Mouse (Mus musculus) megakaryocyte-erythroid progenitor cell, adult 5-6 weeks (primary cell): ENCODE results near the gene Tmem171. TPM values are rescaled to one million over a fixed set of nuclear protein-coding genes. Genes with fewer than 3 reads are reported as not detected.

ENCODE experiments used
- ATAC-seq: replicated peaks from 2 replicates; pipeline ENCODE4 v1.8.0; 2016; ENCODE audit warnings: mild to moderate bottlenecking, inconsistent platforms; ENCODE audit not compliant: severe bottlenecking, poor library complexity, low FRiP score, low TSS enrichment
- total RNA-seq, 2 experiments: library from RNA; stranded (forward) in 1 of 2; stranded (reverse) in 1 of 2; fragments of 200-1000, 215-1000 nt in 1 of 2; fragments of >200 nt in 1 of 2; fragmentation: Nextera tagmentation in 1 of 2; gene quantifications; 2 replicates each; pipeline ENCODE4 v1.2.3; 2014 to 2017

Gene Tmem171
- total RNA-seq, 2 experiments from 2014 or later, result not detected

GRCm38 (mm10) chr13:98654129-98654939 lies 40.3 kb downstream of the Tmem171 start:
- no peak for ATAC-seq

- ATAC-seq, result no peak
These were observed 42.4 kb downstream of the Tmem171 start for GRCm38 (mm10) chr13:98652194-98652593.

GRCm38 (mm10) chr13:98651228-98651977 lies 43.2 kb downstream of the Tmem171 start:
- ATAC-seq, result no peak

GRCm38 (mm10) chr13:98647775-98648568 lies 46.7 kb downstream of the Tmem171 start:
- no peak for ATAC-seq

- no peak for ATAC-seq
These were observed 56.0 kb downstream of the Tmem171 start for GRCm38 (mm10) chr13:98638507-98639166.

- ATAC-seq, result no peak
These were observed 57.5 kb downstream of the Tmem171 start, which contains the start of gene Tmem174 for GRCm38 (mm10) chr13:98637145-98637544. TSS of gene Tmem174 (minus strand) at chr13:98637410.

- ATAC-seq, result no peak
These were observed 58.1 kb downstream of the Tmem171 start for GRCm38 (mm10) chr13:98636571-98636970.

Other genes starting within 250 kb of the Tmem171 start
- gene Gm10320, start 202.8 kb downstream of the Tmem171 start, total RNA-seq (2014; fragmentation: Nextera tagmentation), result 0.66 TPM in 1 of 2 replicates, not detected in the other
- gene Gm10320, start 202.8 kb downstream of the Tmem171 start, total RNA-seq (2017), result 1.2 TPM in 1 of 2 replicates, not detected in the other
- not detected in 2 replicates for gene Tmem174, start 57.4 kb downstream of the Tmem171 start, total RNA-seq (2014; fragmentation: Nextera tagmentation)
- gene Tmem174, start 57.4 kb downstream of the Tmem171 start, total RNA-seq (2017), result not detected in 2 replicates
- gene Fcho2, start 120.6 kb upstream of the Tmem171 start, total RNA-seq (2014; fragmentation: Nextera tagmentation), result 42.2 and 43.0 TPM in 2 replicates
- 14.7 and 18.3 TPM in 2 replicates for gene Fcho2, start 120.6 kb upstream of the Tmem171 start, total RNA-seq (2017)
- 87.0 and 108 TPM in 2 replicates for gene Tnpo1, start 231.6 kb upstream of the Tmem171 start, total RNA-seq (2014; fragmentation: Nextera tagmentation)
- gene Tnpo1, start 231.6 kb upstream of the Tmem171 start, total RNA-seq (2017), result 117 and 119 TPM in 2 replicates